Mouse (Mus musculus): ENCODE data around the gene Kncn. TPM values are rescaled to one million over a fixed set of nuclear protein-coding genes. Genes with fewer than 3 reads are reported as not detected.

Kncn gene
- polyA plus RNA-seq, 1 experiment from 2014 or later, result not detected

DNA sequence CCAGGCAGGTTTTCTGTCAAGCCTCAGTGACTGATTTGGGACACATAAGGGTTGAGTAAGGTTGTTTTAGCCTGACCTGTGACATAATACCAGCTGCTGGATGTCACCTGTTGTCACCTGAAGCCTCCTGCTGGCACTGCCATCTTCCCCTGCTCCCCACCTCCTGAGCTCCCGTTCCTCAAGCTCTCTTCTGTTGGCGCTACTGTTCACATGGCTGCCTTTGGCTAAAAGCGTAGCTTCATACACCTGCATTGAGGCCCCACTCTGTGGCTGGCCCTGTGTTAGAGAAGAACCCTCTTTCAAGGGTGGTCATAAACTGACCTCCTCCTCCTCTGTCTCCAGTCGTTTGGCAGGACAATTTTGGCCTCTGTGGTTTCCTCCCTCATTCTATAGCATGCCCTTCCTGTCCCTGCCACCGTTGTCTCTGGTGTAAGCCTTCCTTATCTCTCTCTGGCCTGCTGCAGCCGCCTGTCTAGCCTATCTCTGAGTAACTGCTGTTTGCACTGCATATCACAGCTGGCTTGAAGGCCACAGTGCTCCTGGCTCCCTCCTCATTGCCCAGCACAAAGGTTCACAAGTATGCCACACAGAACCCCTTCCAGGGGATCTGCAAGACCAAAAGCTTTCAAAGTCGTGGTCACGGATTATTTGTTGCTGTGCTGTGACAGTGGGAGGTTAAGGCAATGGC is 35.1 kb upstream of the Kncn start:
- 59% methylated on average over 8 of the region's 8 CpGs for WGBS

DNA sequence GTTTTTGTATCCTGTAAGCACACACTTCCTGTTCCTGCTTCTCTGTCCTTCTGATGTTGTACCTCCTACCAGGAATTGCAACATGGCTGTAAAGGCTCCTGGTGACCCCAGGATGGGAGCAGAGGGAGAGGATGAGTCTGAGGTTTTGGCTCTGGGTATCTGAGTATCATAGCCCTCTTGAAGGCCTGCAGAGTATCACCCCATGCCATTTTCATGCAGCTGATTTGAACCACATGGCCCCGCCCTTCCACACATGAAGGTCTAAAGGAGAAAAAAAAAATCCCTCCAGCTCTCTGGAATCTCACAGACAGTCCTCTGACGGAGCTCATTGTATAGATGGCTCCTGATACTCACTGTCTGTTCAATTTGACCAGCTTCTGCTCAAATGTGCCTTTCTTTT is 34.1 kb upstream of the Kncn start:
- no peak for ATAC-seq (ENCODE audit: low FRiP score, low TSS enrichment)
- peaks cover 10% of the 10 kb centered on the region; the same call in 1 of the 2 replicates for H3K36me3 ChIP-seq (ENCODE audit: control insufficient read depth, insufficient read depth, low read length)
- no peaks in the 10 kb centered on the region for H3K9me3 ChIP-seq (ENCODE audit: control insufficient read depth, low read length)
- H3K9ac ChIP-seq (ENCODE audit: low read depth, low read length), result no peak overlapping the region
- no peaks in the 10 kb centered on the region for H3K4me1 ChIP-seq (ENCODE audit: control insufficient read depth, insufficient read depth, low read length)
- no peak overlapping the region for H3K4me2 ChIP-seq (replicated peaks; ENCODE audit: low read depth, low read length)
- WGBS, result 88% methylated on average over 2 of the region's 2 CpGs
- H3K27ac ChIP-seq (ENCODE audit: low read depth, low read length), result no peak overlapping the region
- H3K27me3 ChIP-seq (ENCODE audit: control insufficient read depth, insufficient read depth, low read length), result no peaks in the 10 kb centered on the region
- H3K4me3 ChIP-seq (ENCODE audit: low read length), result no peak overlapping the region

More for the DNA sequence above, 35.1 kb upstream of the Kncn start:
- no peak for ATAC-seq (ENCODE audit: low FRiP score, low TSS enrichment)
- no peak overlapping the region for H3K4me3 ChIP-seq (ENCODE audit: low read length)
- no peaks in the 10 kb centered on the region for H3K9me3 ChIP-seq (ENCODE audit: control insufficient read depth, low read length)
- peaks cover 10% of the 10 kb centered on the region; the same call in 1 of the 2 replicates for H3K36me3 ChIP-seq (ENCODE audit: control insufficient read depth, insufficient read depth, low read length)
- H3K9ac ChIP-seq (ENCODE audit: low read depth, low read length), result no peak overlapping the region
- H3K4me1 ChIP-seq (ENCODE audit: control insufficient read depth, insufficient read depth, low read length), result no peaks in the 10 kb centered on the region
- no peak overlapping the region for H3K4me2 ChIP-seq (replicated peaks; ENCODE audit: low read depth, low read length)
- no peak overlapping the region for H3K27ac ChIP-seq (ENCODE audit: low read depth, low read length)
- H3K27me3 ChIP-seq (ENCODE audit: control insufficient read depth, insufficient read depth, low read length), result no peaks in the 10 kb centered on the region

DNA sequence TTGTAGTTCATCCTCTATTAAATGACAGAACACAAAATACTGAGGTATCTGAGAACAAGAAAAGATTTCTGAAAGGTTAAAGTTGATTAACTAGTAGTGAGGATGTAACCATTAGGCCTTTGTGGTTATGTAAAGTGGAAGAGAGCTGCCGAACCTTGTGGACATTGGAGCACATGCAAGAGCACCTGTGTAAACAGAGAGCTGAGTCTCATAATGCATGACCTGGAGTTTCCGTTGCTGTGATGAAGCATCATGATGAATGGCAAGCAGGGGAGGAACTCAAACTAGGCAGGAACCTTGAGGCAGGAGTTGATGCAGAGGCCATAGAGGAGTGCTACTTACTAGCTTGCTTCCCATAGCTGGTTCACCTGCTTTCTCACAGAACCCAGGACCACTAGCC is 33.6 kb upstream of the Kncn start:
- 23% methylated on average over 2 of the region's 2 CpGs for WGBS
- Histone ChIP-seq H3K27me3 (ENCODE audit: control insufficient read depth, insufficient read depth, low read length) (no peaks in the 10 kb centered on the region), H3K27ac (ENCODE audit: low read depth, low read length) (no peak overlapping the region), H3K4me3 (ENCODE audit: low read length) (no peak overlapping the region), H3K4me2 (replicated peaks; ENCODE audit: low read depth, low read length) (no peak overlapping the region), H3K4me1 (ENCODE audit: control insufficient read depth, insufficient read depth, low read length) (no peaks in the 10 kb centered on the region), H3K9me3 (ENCODE audit: control insufficient read depth, low read length) (no peaks in the 10 kb centered on the region), H3K36me3 (ENCODE audit: control insufficient read depth, insufficient read depth, low read length) (peaks cover 10% of the 10 kb centered on the region; the same call in 1 of the 2 replicates), H3K9ac (ENCODE audit: low read depth, low read length) (no peak overlapping the region)
- ATAC-seq (ENCODE audit: low FRiP score, low TSS enrichment), result no peak

DNA sequence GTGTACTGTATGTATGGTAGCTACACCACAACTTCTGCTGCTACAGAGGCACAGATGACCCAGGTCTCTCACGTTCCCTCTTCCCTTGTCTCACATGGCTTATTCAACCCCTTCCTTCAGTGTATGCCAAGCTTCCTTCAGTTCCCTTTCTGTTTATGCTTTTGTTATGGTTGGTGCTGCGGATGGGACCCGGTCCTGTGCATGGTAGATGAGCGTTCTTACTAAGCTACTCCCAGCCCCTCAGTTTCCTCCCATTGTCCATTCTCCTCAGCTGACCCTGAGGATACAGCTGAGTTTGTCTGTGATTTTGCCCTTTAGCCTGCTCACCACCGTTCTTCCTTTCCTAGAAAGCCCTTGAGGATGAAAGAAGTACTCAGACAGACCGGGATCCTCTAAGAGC is 32.6 kb upstream of the Kncn start:
- Histone ChIP-seq H3K27ac (ENCODE audit: low read depth, low read length) (no peak overlapping the region), H3K27me3 (ENCODE audit: control insufficient read depth, insufficient read depth, low read length) (no peaks in the 10 kb centered on the region), H3K9ac (ENCODE audit: low read depth, low read length) (no peak overlapping the region), H3K9me3 (ENCODE audit: control insufficient read depth, low read length) (no peaks in the 10 kb centered on the region), H3K4me1 (ENCODE audit: control insufficient read depth, insufficient read depth, low read length) (no peaks in the 10 kb centered on the region), H3K4me2 (replicated peaks; ENCODE audit: low read depth, low read length) (no peak overlapping the region), H3K4me3 (ENCODE audit: low read length) (no peak overlapping the region), H3K36me3 (ENCODE audit: control insufficient read depth, insufficient read depth, low read length) (peaks cover 10% of the 10 kb centered on the region; the same call in 1 of the 2 replicates)
- ATAC-seq (ENCODE audit: low FRiP score, low TSS enrichment), result no peak
- WGBS, result 92% methylated on average over 6 of the region's 6 CpGs

DNA sequence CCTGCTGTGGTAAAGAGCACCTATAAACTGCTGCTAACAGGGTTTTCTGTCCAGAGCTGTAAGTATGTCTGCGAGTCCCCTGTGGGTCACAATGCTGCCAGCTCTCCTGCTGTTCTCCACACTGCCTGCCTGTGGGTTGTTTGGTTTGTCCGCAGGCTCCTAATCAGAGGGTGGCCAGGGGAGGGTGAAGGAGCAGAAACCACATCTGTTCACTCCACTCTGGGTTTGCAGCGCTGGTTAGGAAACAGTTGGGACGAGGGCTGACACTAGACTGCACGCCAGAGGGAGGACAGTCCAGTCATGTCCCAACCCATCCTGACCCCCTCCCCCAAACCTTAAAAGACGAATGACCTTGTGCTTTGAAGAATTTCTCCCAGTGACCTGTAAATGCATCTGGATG is 29.1 kb upstream of the Kncn start:
- no peak overlapping the region for H3K27ac ChIP-seq (ENCODE audit: low read depth, low read length)
- no peaks in the 10 kb centered on the region for H3K9me3 ChIP-seq (ENCODE audit: control insufficient read depth, low read length)
- no peak overlapping the region for H3K4me3 ChIP-seq (ENCODE audit: low read length)
- no peak overlapping the region for H3K9ac ChIP-seq (ENCODE audit: low read depth, low read length)
- no peak for ATAC-seq (ENCODE audit: low FRiP score, low TSS enrichment)
- no peaks in the 10 kb centered on the region for H3K27me3 ChIP-seq (ENCODE audit: control insufficient read depth, insufficient read depth, low read length)
- 31% methylated on average over 6 of the region's 6 CpGs for WGBS
- no peak overlapping the region for H3K4me2 ChIP-seq (replicated peaks; ENCODE audit: low read depth, low read length)
- peaks cover 14% of the 10 kb centered on the region; the same call in 1 of the 2 replicates for H3K36me3 ChIP-seq (ENCODE audit: control insufficient read depth, insufficient read depth, low read length)
- H3K4me1 ChIP-seq (ENCODE audit: control insufficient read depth, insufficient read depth, low read length), result no peaks in the 10 kb centered on the region

DNA sequence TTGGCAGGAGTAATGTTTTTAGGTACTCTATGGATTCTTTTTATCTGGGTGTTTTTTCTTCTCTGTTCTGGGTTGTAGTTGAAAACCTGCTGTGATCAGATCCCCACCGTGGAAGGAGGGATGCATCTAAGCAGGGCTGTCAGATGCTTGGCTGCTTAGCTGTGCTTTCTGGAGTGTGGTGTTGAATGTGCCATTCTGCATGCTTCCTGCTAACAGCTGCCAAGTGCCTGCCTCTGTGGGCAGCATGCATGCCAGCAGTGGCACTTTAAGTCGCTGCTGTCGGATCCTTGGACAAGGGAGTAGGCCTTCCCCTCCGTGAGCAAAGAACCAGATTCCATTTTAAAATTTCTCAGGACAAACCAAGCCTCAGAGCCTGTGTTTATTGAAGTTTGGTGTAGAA is 28.6 kb upstream of the Kncn start:
- Histone ChIP-seq H3K27ac (ENCODE audit: low read depth, low read length) (no peak overlapping the region), H3K36me3 (ENCODE audit: control insufficient read depth, insufficient read depth, low read length) (peaks cover 17% of the 10 kb centered on the region; the same call in 1 of the 2 replicates), H3K4me3 (ENCODE audit: low read length) (no peak overlapping the region), H3K4me2 (replicated peaks; ENCODE audit: low read depth, low read length) (no peak overlapping the region), H3K4me1 (ENCODE audit: control insufficient read depth, insufficient read depth, low read length) (no peaks in the 10 kb centered on the region), H3K27me3 (ENCODE audit: control insufficient read depth, insufficient read depth, low read length) (no peaks in the 10 kb centered on the region), H3K9ac (ENCODE audit: low read depth, low read length) (no peak overlapping the region), H3K9me3 (ENCODE audit: control insufficient read depth, low read length) (no peaks in the 10 kb centered on the region)
- ATAC-seq (ENCODE audit: low FRiP score, low TSS enrichment), result no peak
- WGBS, result 72% methylated on average over 4 of the region's 4 CpGs

DNA sequence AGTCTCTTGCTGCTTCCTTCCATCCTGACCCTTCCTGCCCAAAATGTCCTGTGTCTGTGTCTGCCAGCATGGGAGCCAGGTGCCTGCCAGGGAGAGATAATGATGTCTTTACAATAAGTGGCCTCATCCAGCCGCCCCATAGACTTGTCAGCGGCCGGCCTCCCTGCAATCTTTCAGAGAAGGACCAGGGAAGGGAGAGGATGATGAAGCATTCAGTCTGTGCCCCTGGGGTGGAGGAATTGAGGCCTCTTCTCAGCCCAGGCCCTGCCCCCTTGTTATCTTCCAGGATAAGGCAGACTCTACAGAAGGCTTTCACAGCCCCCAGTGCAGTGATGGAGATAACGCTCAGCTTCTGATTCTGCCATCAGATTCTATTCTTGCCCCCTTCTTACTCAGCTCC is 27.9 kb upstream of the Kncn start:
- no peaks in the 10 kb centered on the region for H3K27me3 ChIP-seq (ENCODE audit: control insufficient read depth, insufficient read depth, low read length)
- no peaks in the 10 kb centered on the region for H3K4me1 ChIP-seq (ENCODE audit: control insufficient read depth, insufficient read depth, low read length)
- no peak overlapping the region for H3K27ac ChIP-seq (ENCODE audit: low read depth, low read length)
- peaks cover 17% of the 10 kb centered on the region; the same call in 1 of the 2 replicates for H3K36me3 ChIP-seq (ENCODE audit: control insufficient read depth, insufficient read depth, low read length)
- 84% methylated on average over 4 of the region's 4 CpGs for WGBS
- no peak overlapping the region for H3K4me3 ChIP-seq (ENCODE audit: low read length)
- ATAC-seq (ENCODE audit: low FRiP score, low TSS enrichment), result no peak
- H3K9ac ChIP-seq (ENCODE audit: low read depth, low read length), result no peak overlapping the region
- H3K4me2 ChIP-seq (replicated peaks; ENCODE audit: low read depth, low read length), result no peak overlapping the region
- no peaks in the 10 kb centered on the region for H3K9me3 ChIP-seq (ENCODE audit: control insufficient read depth, low read length)

DNA sequence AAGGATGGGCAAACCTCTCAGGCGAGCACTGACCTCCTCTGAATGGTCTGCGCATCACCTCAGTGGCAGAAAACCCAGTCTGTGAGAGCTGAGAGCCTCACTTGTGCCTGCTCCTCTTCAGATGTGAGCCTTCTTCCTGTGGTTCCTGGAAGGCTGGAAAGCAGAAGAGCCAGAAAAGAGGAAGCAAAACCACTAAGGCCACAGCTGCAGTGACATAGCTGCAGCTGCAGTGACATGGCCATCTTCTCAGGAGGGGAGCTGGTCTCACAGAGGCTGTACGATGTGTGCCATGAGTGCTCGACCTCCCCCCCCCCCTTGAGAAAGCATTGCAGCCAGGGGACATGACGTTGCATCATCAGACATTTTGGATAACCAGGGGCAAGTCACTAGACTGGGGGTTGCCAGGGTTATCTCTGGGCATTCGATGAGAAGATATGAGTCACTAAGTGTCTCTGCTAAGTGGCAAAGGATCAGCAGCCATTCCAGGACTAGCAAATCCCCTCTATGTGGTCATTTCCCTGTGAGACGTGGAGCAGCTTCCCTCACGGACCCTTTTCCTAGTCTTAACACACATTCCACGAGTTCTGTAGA is 26.8 kb upstream of the Kncn start:
- 82% methylated on average over 9 of the region's 9 CpGs for WGBS

DNA sequence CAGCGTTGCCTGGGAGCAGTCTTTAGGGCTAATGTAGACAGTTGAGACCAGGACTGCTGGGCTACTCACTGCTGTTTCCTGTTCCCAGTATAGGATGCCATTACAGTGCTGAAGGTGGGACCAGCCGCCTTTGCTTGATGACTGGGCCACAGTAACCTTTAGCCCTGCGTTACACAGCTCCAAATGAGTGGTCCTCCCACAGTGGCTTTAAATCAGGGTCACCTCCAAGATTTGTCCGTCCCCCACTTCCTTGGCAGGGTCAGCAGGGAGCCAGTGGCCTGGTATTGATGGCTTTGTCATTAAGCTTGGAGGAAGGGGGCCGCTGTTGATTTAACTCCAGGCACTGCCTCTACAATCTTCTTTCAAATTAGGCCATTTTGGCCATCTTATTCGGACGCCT is 20.8 kb upstream of the Kncn start:
- H3K4me2 ChIP-seq (replicated peaks; ENCODE audit: low read depth, low read length), result no peak overlapping the region
- 0 out of 2 replicates have a peak, but pooled peaks cover 7% of the 10 kb centered on the region for H3K36me3 ChIP-seq (ENCODE audit: control insufficient read depth, insufficient read depth, low read length)
- no peaks in the 10 kb centered on the region for H3K4me1 ChIP-seq (ENCODE audit: control insufficient read depth, insufficient read depth, low read length)
- ATAC-seq (ENCODE audit: low FRiP score, low TSS enrichment), result no peak
- no peak overlapping the region for H3K27ac ChIP-seq (ENCODE audit: low read depth, low read length)
- WGBS, result 36% methylated on average over 7 of the region's 7 CpGs
- no peaks in the 10 kb centered on the region for H3K9me3 ChIP-seq (ENCODE audit: control insufficient read depth, low read length)
- no peaks in the 10 kb centered on the region for H3K27me3 ChIP-seq (ENCODE audit: control insufficient read depth, insufficient read depth, low read length)
- no peak overlapping the region for H3K4me3 ChIP-seq (ENCODE audit: low read length)
- no peak overlapping the region for H3K9ac ChIP-seq (ENCODE audit: low read depth, low read length)

More for the DNA sequence above, 26.8 kb upstream of the Kncn start:
- no peaks in the 10 kb centered on the region for H3K27me3 ChIP-seq (ENCODE audit: control insufficient read depth, insufficient read depth, low read length)
- H3K36me3 ChIP-seq (ENCODE audit: control insufficient read depth, insufficient read depth, low read length), result peaks cover 17% of the 10 kb centered on the region; the same call in 1 of the 2 replicates
- no peak overlapping the region for H3K4me2 ChIP-seq (replicated peaks; ENCODE audit: low read depth, low read length)
- no peak overlapping the region for H3K9ac ChIP-seq (ENCODE audit: low read depth, low read length)
- no peak for ATAC-seq (ENCODE audit: low FRiP score, low TSS enrichment)
- no peaks in the 10 kb centered on the region for H3K4me1 ChIP-seq (ENCODE audit: control insufficient read depth, insufficient read depth, low read length)
- H3K4me3 ChIP-seq (ENCODE audit: low read length), result no peak overlapping the region
- H3K9me3 ChIP-seq (ENCODE audit: control insufficient read depth, low read length), result no peaks in the 10 kb centered on the region
- H3K27ac ChIP-seq (ENCODE audit: low read depth, low read length), result no peak overlapping the region

Data from kidney, embryonic 14.5 days (tissue).